Mouse (Mus musculus) megakaryocyte-erythroid progenitor cell, adult 5 weeks (primary cell): Measurements from ENCODE around the gene Ndrg3. TPM values are rescaled to one million over a fixed set of nuclear protein-coding genes. Genes with fewer than 3 reads are reported as not detected.

Experiments
- polyA plus RNA-seq: library from polyadenylated mRNA; stranded (reverse); fragments of >175 nt; gene quantifications from 2 replicates; pipeline ENCODE4 v1.2.3, GENCODE M21; 2012

Gene Ndrg3
- 2.4 and 4.0 TPM in 2 replicates for polyA plus RNA-seq

DNA sequence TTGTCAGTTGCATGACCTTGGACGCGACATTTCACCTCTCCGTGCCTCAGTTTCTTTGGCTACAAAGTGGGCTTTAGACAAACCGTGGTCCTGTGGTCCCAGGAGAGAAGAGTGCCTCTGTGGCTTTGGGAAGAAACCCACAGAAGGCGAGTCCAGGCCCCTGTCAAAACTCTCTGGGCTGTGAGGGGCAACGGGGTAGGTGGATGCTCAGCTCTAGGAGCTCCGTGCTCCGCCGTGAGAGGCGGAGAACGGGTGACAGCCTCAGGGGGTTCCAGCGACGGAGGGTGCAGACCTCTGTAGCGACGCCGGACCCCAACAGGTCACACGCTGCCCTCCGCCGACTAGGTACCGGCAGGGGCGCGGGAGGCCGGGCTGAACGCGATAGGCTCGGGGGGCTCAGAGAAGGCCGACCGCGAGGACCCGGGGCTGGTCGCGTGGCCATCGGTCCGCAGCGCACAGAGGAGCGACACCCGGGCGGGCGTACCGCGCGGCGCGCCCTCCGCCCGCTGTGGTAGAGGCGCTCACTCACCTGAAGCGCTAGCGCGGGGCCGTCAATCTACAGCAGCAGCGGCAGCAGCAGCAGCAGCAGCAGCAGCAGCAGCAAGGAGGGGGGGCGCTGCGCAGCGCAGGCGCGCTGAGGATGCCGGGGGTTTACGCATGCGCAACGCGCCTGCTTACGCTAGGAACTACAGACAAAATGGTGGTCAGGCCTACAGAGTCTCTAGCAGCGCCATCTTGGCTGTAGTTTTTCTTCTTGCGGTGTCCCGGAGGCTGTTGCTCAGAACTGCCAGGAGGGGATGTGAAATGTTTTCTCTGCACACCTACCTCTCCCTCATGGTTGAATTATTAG is at the start of gene Ndrg3:
Gene Ndrg3 (minus strand): TSS at position 587 of the 850 bp plus-strand sequence.

DNA sequence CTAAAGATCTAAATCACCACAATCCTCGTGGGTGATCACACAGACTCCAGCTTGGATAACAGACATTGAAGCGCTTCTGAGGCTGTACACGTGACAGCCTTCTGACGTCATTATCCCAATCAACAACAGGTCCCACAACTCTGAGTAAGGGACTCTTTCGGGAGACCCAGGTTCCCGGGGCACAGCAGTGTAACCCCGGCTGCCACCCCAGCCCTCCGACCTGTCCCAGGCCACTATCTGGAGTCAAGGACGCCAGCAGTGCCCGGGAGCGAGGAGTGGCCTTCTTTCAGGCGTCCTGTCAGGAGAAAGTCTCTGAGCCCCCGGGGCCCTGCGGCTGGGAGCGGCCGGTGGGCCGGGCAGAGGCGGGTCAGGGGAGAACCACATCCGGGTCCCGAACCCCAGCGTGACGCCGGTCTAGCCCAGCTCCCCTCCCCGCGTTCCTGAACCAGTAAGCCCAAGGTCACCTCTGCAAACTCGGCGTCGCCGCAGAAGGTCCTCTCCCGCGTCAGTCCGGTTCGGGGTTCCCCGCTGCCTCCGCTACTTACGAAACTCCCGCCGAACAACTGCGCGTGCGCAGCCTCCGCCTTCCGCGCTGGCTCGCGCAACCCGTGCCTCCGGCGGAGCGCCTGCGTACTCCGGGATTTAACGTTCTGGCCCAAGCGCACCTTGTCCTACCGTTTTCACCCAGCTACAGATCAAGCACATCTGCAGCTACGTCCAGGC is 14.8 kb upstream of the Ndrg3 start, which contains the start of gene Dsn1:
Gene Dsn1 (minus strand): TSS at position 644 of the 723 bp plus-strand sequence.

DNA sequence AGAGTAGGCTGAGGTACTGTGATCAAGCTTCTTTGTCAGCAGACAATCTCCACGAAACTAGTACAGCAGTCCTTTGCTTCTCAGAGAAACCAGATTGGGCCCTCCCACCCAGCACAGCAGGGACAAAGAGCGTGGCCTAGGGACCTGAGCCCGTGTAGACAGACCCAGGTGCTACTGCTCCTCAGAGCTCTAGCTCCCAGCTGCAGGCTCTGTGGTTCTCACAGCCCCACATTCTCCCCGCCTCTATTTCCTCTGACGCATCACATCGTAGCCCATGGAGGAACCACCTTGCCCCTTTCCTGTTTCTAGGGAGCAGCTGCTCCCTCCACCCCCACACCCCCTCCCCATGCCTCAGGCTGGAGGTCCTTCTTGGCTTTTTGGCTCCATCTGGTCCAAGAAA is 104.8 kb downstream of the Ndrg3 start, which contains the start of gene Sla2:
Gene Sla2 (minus strand): TSS at position 176 of the 400 bp plus-strand sequence.

Other genes with a start within 250 kb of the Ndrg3 start
- 0.16 TPM in 1 of 2 replicates, not detected in the other for gene Myl9, start 216.6 kb downstream of the Ndrg3 start, polyA plus RNA-seq
- gene Tgif2, start 152.0 kb downstream of the Ndrg3 start, polyA plus RNA-seq = 55.5 and 90.2 TPM in 2 replicates
- not detected in 2 replicates for gene 4930518I15Rik, start 134.1 kb downstream of the Ndrg3 start, polyA plus RNA-seq
- 92.2 and 94.5 TPM in 2 replicates for gene Rab5if, start 128.9 kb downstream of the Ndrg3 start, polyA plus RNA-seq
- gene Sla2, start 104.9 kb downstream of the Ndrg3 start, polyA plus RNA-seq = 1.5 and 1.9 TPM in 2 replicates
- gene Dsn1, start 15.1 kb upstream of the Ndrg3 start, polyA plus RNA-seq = 2.0 and 2.5 TPM in 2 replicates
- gene Soga1, start 87.2 kb upstream of the Ndrg3 start, polyA plus RNA-seq = 10.3 and 19.8 TPM in 2 replicates
- gene Tldc2, start 95.0 kb upstream of the Ndrg3 start, polyA plus RNA-seq = not detected in 2 replicates
- gene Samhd1, start 143.2 kb upstream of the Ndrg3 start, polyA plus RNA-seq = 19.1 and 25.5 TPM in 2 replicates
- gene Rbl1, start 212.5 kb upstream of the Ndrg3 start, polyA plus RNA-seq = 7.3 and 9.9 TPM in 2 replicates